ENCODE assay signal across 9 mouse cellular contexts in the genomic region with DNA sequence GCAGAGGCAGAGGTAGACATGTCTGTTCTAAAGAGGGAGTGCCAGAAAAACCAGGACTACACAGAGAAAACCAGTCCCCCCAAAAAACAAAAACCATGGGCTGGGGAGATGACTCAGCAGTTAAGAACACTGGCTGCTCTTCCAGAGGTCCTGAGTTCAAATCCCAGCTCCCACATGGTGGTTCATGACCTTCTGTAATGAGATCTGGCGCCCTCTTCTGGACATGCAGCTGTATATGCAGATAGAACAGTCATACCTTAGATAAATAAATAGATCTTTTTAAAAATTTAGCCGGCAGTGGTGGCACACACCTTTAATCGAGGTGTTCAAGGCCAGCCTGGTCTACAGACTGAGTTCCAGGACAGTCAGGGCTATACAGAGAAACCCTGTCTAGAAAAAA. TPM values are rescaled to one million over a fixed set of nuclear protein-coding genes. Genes with fewer than 3 reads are reported as not detected.
A peak's percentile ranks its signal among the peaks of the same experiment; 100 is the strongest.
DNase-seq lines count a peak whose midpoint lies in the region; ATAC-seq and TF ChIP-seq lines count a peak whose summit lies in the region.
"Had no signal": no experiment of that assay in that cellular context is flagged by ENCODE, and none has a peak within 500 bp of the region (broad histone marks: within the 10 kb centered on the region; RNA-seq: fewer than 3 reads in every experiment).

No protein-coding gene starts in this region.

- H3K36me3 ChIP-seq in embryonic facial prominence, embryonic 11.5 days (replicated peaks; ENCODE audit: control insufficient read depth, insufficient read depth, low read depth, low read length): no peaks in the 10 kb centered on the region
- no peaks in the 10 kb centered on the region for H3K36me3 ChIP-seq in embryonic facial prominence, embryonic 10.5 days (replicated peaks)
- H3K36me3 ChIP-seq in lung, postnatal 0 days (ENCODE audit: insufficient read depth, low read length): no peaks in the 10 kb centered on the region
- H3K36me3 ChIP-seq in liver, embryonic 13.5 days: no peaks in the 10 kb centered on the region
- H3K36me3 ChIP-seq: midbrain, embryonic 12.5 days had no signal

- no peak for TF ChIP-seq EP300 in lung, postnatal 0 days (IDR thresholded peaks at IDR 0.05)

- 74% methylated on average over 3 of the region's 3 CpGs for WGBS in embryonic facial prominence, embryonic 11.5 days
- 75% methylated on average over 3 of the region's 3 CpGs for WGBS in embryonic facial prominence, embryonic 10.5 days
- WGBS in lung, postnatal 0 days: 57% methylated on average over 3 of the region's 3 CpGs
- 50% methylated on average over 3 of the region's 3 CpGs for WGBS in liver, embryonic 13.5 days (ENCODE audit: insufficient replicate concordance)

- no peak overlapping the region for H3K4me2 ChIP-seq in embryonic facial prominence, embryonic 11.5 days (ENCODE audit: low read depth, low read length)
- no peak overlapping the region for H3K4me2 ChIP-seq in lung, postnatal 0 days (replicated peaks; ENCODE audit: low read depth, low read length)
- H3K4me2 ChIP-seq in liver, embryonic 13.5 days: no peak overlapping the region
- H3K4me2 ChIP-seq: midbrain, embryonic 12.5 days had no signal

- DNase-seq in embryonic facial prominence, embryonic 11.5 days (ENCODE audit: low spot score): peak; percentile 28
- no peak for DNase-seq in embryonic facial prominence, embryonic 10.5 days (ENCODE audit: low spot score)
- DNase-seq in lung, postnatal 0 days (ENCODE audit: low spot score): peak; percentile 26
- no peak for DNase-seq in lung, postnatal 25 days (ENCODE audit: low spot score)
- DNase-seq in liver, embryonic 13.5 days: peak; percentile 37
- DNase-seq in thymus, postnatal 14 days: peak; percentile 63
- DNase-seq in cerebellum, adult 11 months: no peak

- H3K4me1 ChIP-seq in embryonic facial prominence, embryonic 11.5 days (ENCODE audit: control insufficient read depth, insufficient read depth, low read length): no peaks in the 10 kb centered on the region
- H3K4me1 ChIP-seq in embryonic facial prominence, embryonic 10.5 days: 0 out of 2 replicates have a peak, but pooled peaks cover 5% of the 10 kb centered on the region
- H3K4me1 ChIP-seq in lung, postnatal 0 days (ENCODE audit: insufficient read depth, low read depth, low read length): no peaks in the 10 kb centered on the region
- H3K4me1 ChIP-seq in liver, embryonic 13.5 days (replicated peaks): no peaks in the 10 kb centered on the region; the same call in 1 of the 2 replicates
- H3K4me1 ChIP-seq: midbrain, embryonic 12.5 days had no signal

- no peaks in the 10 kb centered on the region for H3K27me3 ChIP-seq in embryonic facial prominence, embryonic 11.5 days (ENCODE audit: control insufficient read depth, insufficient read depth, low read length)
- H3K27me3 ChIP-seq in embryonic facial prominence, embryonic 10.5 days (replicated peaks; ENCODE audit: low read depth, poor library complexity, severe bottlenecking): no peaks in the 10 kb centered on the region
- no peaks in the 10 kb centered on the region for H3K27me3 ChIP-seq in lung, postnatal 0 days (replicated peaks; ENCODE audit: insufficient read depth, low read length)
- H3K27me3 ChIP-seq in liver, embryonic 13.5 days: no peaks in the 10 kb centered on the region
- H3K27me3 ChIP-seq: midbrain, embryonic 12.5 days had no signal

- no peak overlapping the region for H3K27ac ChIP-seq in embryonic facial prominence, embryonic 11.5 days (replicated peaks; ENCODE audit: low read depth, low read length)
- no peak overlapping the region for H3K27ac ChIP-seq in embryonic facial prominence, embryonic 10.5 days (replicated peaks)
- H3K27ac ChIP-seq in lung, postnatal 0 days (ENCODE audit: low read length): 0 out of 2 replicates have a peak overlapping the region, but pooled peaks have one; percentile 4
- no peak overlapping the region for H3K27ac ChIP-seq in liver, embryonic 13.5 days
- H3K27ac ChIP-seq: midbrain, embryonic 12.5 days had no signal

- peak; percentile 43 for TF ChIP-seq CTCF in lung, postnatal 0 days (IDR thresholded peaks at IDR 0.05)

- H3K4me3 ChIP-seq in embryonic facial prominence, embryonic 11.5 days (ENCODE audit: low read depth, low read length): no peak overlapping the region
- H3K4me3 ChIP-seq in embryonic facial prominence, embryonic 10.5 days: no peak overlapping the region
- H3K4me3 ChIP-seq in lung, postnatal 0 days (ENCODE audit: low read depth, low read length): no peak overlapping the region
- no peak overlapping the region for H3K4me3 ChIP-seq in liver, embryonic 13.5 days (replicated peaks)
- H3K4me3 ChIP-seq: midbrain, embryonic 12.5 days had no signal

- no peaks in the 10 kb centered on the region for H3K9me3 ChIP-seq in embryonic facial prominence, embryonic 11.5 days (replicated peaks; ENCODE audit: control insufficient read depth, low read length)
- no peaks in the 10 kb centered on the region for H3K9me3 ChIP-seq in embryonic facial prominence, embryonic 10.5 days
- no peaks in the 10 kb centered on the region for H3K9me3 ChIP-seq in lung, postnatal 0 days (ENCODE audit: low read length)
- no peaks in the 10 kb centered on the region for H3K9me3 ChIP-seq in liver, embryonic 13.5 days (replicated peaks)
- H3K9me3 ChIP-seq: midbrain, embryonic 12.5 days had no signal

- ATAC-seq in embryonic facial prominence, embryonic 11.5 days (replicated peaks; ENCODE audit: insufficient number of reproducible peaks, low FRiP score, low TSS enrichment, low read depth): no peak
- ATAC-seq in lung, postnatal 0 days: no peak
- ATAC-seq in liver, embryonic 13.5 days (ENCODE audit: low read depth): no peak
- no peak for ATAC-seq in inflammation-experienced regulatory T-cells, adult 6 months

- H3K9ac ChIP-seq in embryonic facial prominence, embryonic 11.5 days (replicated peaks; ENCODE audit: low read length): no peak overlapping the region
- no peak overlapping the region for H3K9ac ChIP-seq in lung, postnatal 0 days (replicated peaks; ENCODE audit: low read depth)
- no peak overlapping the region for H3K9ac ChIP-seq in liver, embryonic 13.5 days
- H3K9ac ChIP-seq: midbrain, embryonic 12.5 days had no signal

RNA-seq across cellular contexts. Expression of gene Bptf, which starts 6.7 kb away (rescaled TPM):
- polyA plus RNA-seq in embryonic facial prominence, embryonic 11.5 days (2014; fragmentation: Nextera tagmentation; extraction: Ambion mirVana): 32.1 and 33.4 TPM in 2 replicates
- 33.8 and 34.9 TPM in 2 replicates for polyA plus RNA-seq in embryonic facial prominence, embryonic 10.5 days (2016; fragmentation: Nextera tagmentation; extraction: Ambion mirVana)
- polyA plus RNA-seq in lung, postnatal 0 days (2015; fragmentation: Nextera tagmentation; extraction: Ambion mirVana): 19.8 and 23.0 TPM in 2 replicates
- polyA plus RNA-seq in liver, embryonic 13.5 days (2015; fragmentation: Nextera tagmentation; extraction: Ambion mirVana): 8.7 and 9.3 TPM in 2 replicates
- 10 to 100 TPM; 44.7 to 85.4 (median 83.8) TPM for polyA plus RNA-seq in inflammation-experienced regulatory T-cells, adult 6 months (2017; shearing (Covaris generic))

RNA-seq across cellular contexts. Expression of gene Nol11, which starts 50.5 kb away (rescaled TPM):
- 77.4 and 79.3 TPM in 2 replicates for polyA plus RNA-seq in embryonic facial prominence, embryonic 11.5 days (2014; fragmentation: Nextera tagmentation; extraction: Ambion mirVana)
- 70.7 and 73.3 TPM in 2 replicates for polyA plus RNA-seq in embryonic facial prominence, embryonic 10.5 days (2016; fragmentation: Nextera tagmentation; extraction: Ambion mirVana)
- 15.5 and 18.4 TPM in 2 replicates for polyA plus RNA-seq in lung, postnatal 0 days (2015; fragmentation: Nextera tagmentation; extraction: Ambion mirVana)
- polyA plus RNA-seq in liver, embryonic 13.5 days (2015; fragmentation: Nextera tagmentation; extraction: Ambion mirVana): 33.8 and 42.2 TPM in 2 replicates
- polyA plus RNA-seq in inflammation-experienced regulatory T-cells, adult 6 months (2017; shearing (Covaris generic)): 10 to 100 TPM; 39.3 to 62.7 (median 43.0) TPM

Comparison
In these comparisons a context has a peak if more than half of its experiments do, and no peak if none do; other contexts are left out.
1. DNase-seq: peak in embryonic facial prominence, embryonic 11.5 days (single experiment), lung, postnatal 0 days (single experiment), liver, embryonic 13.5 days (single experiment) and thymus, postnatal 14 days (single experiment); none in embryonic facial prominence, embryonic 10.5 days (single experiment), lung, postnatal 25 days (single experiment) and cerebellum, adult 11 months (single experiment).